Comparison of ENCODE assay signal across 17 mouse cellular contexts in genomic region chr1:36982191-36982961, GRCm38 (mm10). TPM values are rescaled to one million over a fixed set of nuclear protein-coding genes. Genes with fewer than 3 reads are reported as not detected.
"Had no signal": no experiment of that assay in that cellular context is flagged by ENCODE, and none has a peak within 500 bp of the region (broad histone marks: within the 10 kb centered on the region; RNA-seq: fewer than 3 reads in every experiment).

No protein-coding gene starts in this region.

- H3K36me3 ChIP-seq: limb, embryonic 12.5 days; limb, embryonic 15.5 days; midbrain, embryonic 13.5 days had no signal

- ATAC-seq: liver, postnatal 0 days; lung, postnatal 0 days; midbrain, embryonic 13.5 days had no signal

- H3K4me2 ChIP-seq: limb, embryonic 12.5 days; limb, embryonic 15.5 days; liver, embryonic 11.5 days; lung, embryonic 14.5 days; midbrain, embryonic 13.5 days had no signal

- H3K9me3 ChIP-seq: limb, embryonic 12.5 days; limb, embryonic 15.5 days; midbrain, embryonic 13.5 days had no signal

- H3K9ac ChIP-seq: limb, embryonic 12.5 days; limb, embryonic 15.5 days; liver, embryonic 14.5 days; liver, postnatal 0 days; lung, embryonic 14.5 days; midbrain, embryonic 13.5 days had no signal

- DNase-seq: kidney, postnatal 4 days; left cerebral cortex, postnatal 4 days; liver, postnatal 0 days; lung, embryonic 14.5 days; thymus, adult 2 months; thymus, postnatal 14 days; thymus, postnatal 4 days had no signal

- H3K27ac ChIP-seq: kidney, postnatal 0 days; limb, embryonic 12.5 days; limb, embryonic 15.5 days; liver, embryonic 14.5 days; macrophage; midbrain, embryonic 13.5 days; stomach, postnatal 0 days had no signal

- H3K4me3 ChIP-seq: limb, embryonic 12.5 days; limb, embryonic 15.5 days; midbrain, embryonic 13.5 days had no signal

- H3K27me3 ChIP-seq: limb, embryonic 12.5 days; limb, embryonic 15.5 days had no signal

RNA-seq across cellular contexts. Expression of gene Vwa3b, which starts 44.0 kb away (rescaled TPM):
- polyA plus RNA-seq: kidney, embryonic 14.5 days; liver, embryonic 11.5 days; liver, embryonic 14.5 days; lung, embryonic 14.5 days; macrophage had no signal
